Mouse (Mus musculus) gastrocnemius, adult 18-20 months (tissue): ENCODE results near the gene Prkag2. TPM values are rescaled to one million over a fixed set of nuclear protein-coding genes. Genes with fewer than 3 reads are reported as not detected.

Experiments used
- DNase-seq: peaks from one replicate; pipeline ENCODE4 v3.0.0; 2021; ENCODE audit warnings: low spot score
- total RNA-seq, 2 experiments: library from RNA; stranded (reverse); gene quantifications; 2 replicates each; pipeline ENCODE4 v1.2.3; 2021

Gene Prkag2
- total RNA-seq, 2 experiments from 2014 or later: 6.7 to 9.9 TPM

GRCm38 (mm10) chr5:25001391-25001794, 99.0 kb downstream of the Prkag2 start:
- DNase-seq: peak; percentile 62

GRCm38 (mm10) chr5:24999351-24999750, 101.1 kb downstream of the Prkag2 start:
- no peak for DNase-seq

GRCm38 (mm10) chr5:24995576-24996100, 104.8 kb downstream of the Prkag2 start:
- DNase-seq: peak; percentile 72

GRCm38 (mm10) chr5:24993190-24993589, 107.3 kb downstream of the Prkag2 start:
- no peak for DNase-seq

- DNase-seq: no peak
Measured at GRCm38 (mm10) chr5:24991575-24991974, 108.9 kb downstream of the Prkag2 start.

GRCm38 (mm10) chr5:24990460-24990859, 110.0 kb downstream of the Prkag2 start:
- DNase-seq: no peak

GRCm38 (mm10) chr5:24989683-24990082, 110.8 kb downstream of the Prkag2 start:
- DNase-seq: no peak

GRCm38 (mm10) chr5:24986956-24987355, 113.5 kb downstream of the Prkag2 start:
- DNase-seq: no peak

GRCm38 (mm10) chr5:24986204-24986940, 114.1 kb downstream of the Prkag2 start:
- DNase-seq: no peak

GRCm38 (mm10) chr5:24985434-24986176, 114.8 kb downstream of the Prkag2 start:
- DNase-seq: no peak

- no peak for DNase-seq
Measured at GRCm38 (mm10) chr5:24984157-24984556, 116.3 kb downstream of the Prkag2 start.

GRCm38 (mm10) chr5:24983539-24983938, 116.9 kb downstream of the Prkag2 start:
- DNase-seq: no peak

GRCm38 (mm10) chr5:24982258-24982657, 118.2 kb downstream of the Prkag2 start:
- DNase-seq: no peak

GRCm38 (mm10) chr5:24981765-24982164, 118.7 kb downstream of the Prkag2 start:
- DNase-seq: no peak

- DNase-seq: no peak
Measured at GRCm38 (mm10) chr5:24979968-24980345, 120.5 kb downstream of the Prkag2 start.

GRCm38 (mm10) chr5:24979312-24979967, 121.0 kb downstream of the Prkag2 start:
- DNase-seq: no peak

- peak; percentile 30 for DNase-seq
Measured at GRCm38 (mm10) chr5:24976907-24977306, 123.5 kb downstream of the Prkag2 start.

GRCm38 (mm10) chr5:24976236-24976635, 124.2 kb downstream of the Prkag2 start:
- DNase-seq: no peak

GRCm38 (mm10) chr5:24975100-24975499, 125.3 kb downstream of the Prkag2 start:
- DNase-seq: no peak

- no peak for DNase-seq
Measured at GRCm38 (mm10) chr5:24973672-24974225, 126.7 kb downstream of the Prkag2 start.

GRCm38 (mm10) chr5:24973228-24973627, 127.2 kb downstream of the Prkag2 start:
- DNase-seq: peak; percentile 88
